Mouse (Mus musculus): ENCODE results near the gene Faf1.

- no peak for TF ChIP-seq GATA1 (IDR thresholded peaks at IDR 0.05; ENCODE audit: borderline replicate concordance, low read length)
- no peak for TF ChIP-seq FLI1 (IDR thresholded peaks at IDR 0.05; ENCODE audit: low read length)
Observed at GRCm38 (mm10) chr4:109936557-109936956, 260.2 kb downstream of the Faf1 start.

All from megakaryocyte, embryonic 14.5 days (primary cell).